Mouse (Mus musculus) lung, embryonic 14.5 days (tissue): ENCODE measurements around the gene Rfx8. TPM values are rescaled to one million over a fixed set of nuclear protein-coding genes. Genes with fewer than 3 reads are reported as not detected.
"Not testable (repeated sequence)": the region's sequence is repeated elsewhere in the genome, so short reads cannot be mapped to it uniquely, and the experiment has no call there.

Experiments used
- ATAC-seq: fragments of 200-750 bp; cut with Nextera tagmentation; 2 replicates; pipeline ENCODE4 v1.8.0; 2017; ENCODE audit warnings: mild to moderate bottlenecking, moderate TSS enrichment, moderate library complexity; ENCODE audit not compliant: insufficient read depth
- DNase-seq: peaks from one replicate; pipeline ENCODE4 v3.0.0-alpha.2; 2015
- H3K27ac ChIP-seq: fragments of 300-500 bp; sonication (generic); 2 replicates; pipeline ENCODE4 v1.5.1; 2014; ENCODE audit warnings: low read depth, mild to moderate bottlenecking, moderate library complexity
- H3K27me3 ChIP-seq: fragments of 300-500 bp; sonication (generic); 2 replicates; pipeline ENCODE4 v1.6.1; 2014; ENCODE audit warnings: low read length, control low read depth; ENCODE audit not compliant: insufficient read depth
- H3K36me3 ChIP-seq: fragments of 300-500 bp; sonication (generic); 2 replicates; pipeline ENCODE4 v1.6.1; 2014; ENCODE audit warnings: control low read depth; ENCODE audit not compliant: insufficient read depth
- H3K4me1 ChIP-seq: fragments of 300-500 bp; sonication (generic); 2 replicates; pipeline ENCODE4 v1.6.1; 2014; ENCODE audit warnings: antibody characterized with exemption, control low read depth; ENCODE audit not compliant: insufficient read depth
- H3K4me2 ChIP-seq: fragments of 300-500 bp; sonication (generic); 2 replicates; pipeline ENCODE4 v1.6.1; 2014; ENCODE audit warnings: mild to moderate bottlenecking
- H3K4me3 ChIP-seq: fragments of 300-500 bp; sonication (generic); 2 replicates; pipeline ENCODE4 v1.5.1; 2014; ENCODE audit warnings: low read depth, low read length
- H3K9ac ChIP-seq: fragments of 300-500 bp; sonication (generic); 2 replicates; pipeline ENCODE4 v1.6.1; 2014
- H3K9me3 ChIP-seq: fragments of 300-500 bp; sonication (generic); 2 replicates; pipeline ENCODE4 v1.6.1; 2016; ENCODE audit warnings: low read depth, low read length, control low read depth
- CTCF ChIP-seq: IDR thresholded peaks from 2 replicates; pipeline ENCODE4 v1.5.1; 2016; ENCODE audit warnings: antibody characterized with exemption, low read depth
- WGBS: fragments of 180-500 bp; shearing (Covaris S2); extraction: QIAGEN DNeasy Blood & Tissue Kit; methylation state at CpG from one replicate; pipeline ENCODE4 v1.1.7; 2014; 5-methylcytosine and 5-hydroxymethylcytosine counted together
- polyA plus RNA-seq: library from polyadenylated mRNA; unstranded; fragments of >200 nt; fragmentation: Nextera tagmentation; extraction: Ambion mirVana; gene quantifications from 2 replicates; pipeline ENCODE4 v1.2.1, GENCODE M21; 2014

Rfx8 gene
- polyA plus RNA-seq, 1 experiment from 2014 or later, result 0.24 TPM

DNA sequence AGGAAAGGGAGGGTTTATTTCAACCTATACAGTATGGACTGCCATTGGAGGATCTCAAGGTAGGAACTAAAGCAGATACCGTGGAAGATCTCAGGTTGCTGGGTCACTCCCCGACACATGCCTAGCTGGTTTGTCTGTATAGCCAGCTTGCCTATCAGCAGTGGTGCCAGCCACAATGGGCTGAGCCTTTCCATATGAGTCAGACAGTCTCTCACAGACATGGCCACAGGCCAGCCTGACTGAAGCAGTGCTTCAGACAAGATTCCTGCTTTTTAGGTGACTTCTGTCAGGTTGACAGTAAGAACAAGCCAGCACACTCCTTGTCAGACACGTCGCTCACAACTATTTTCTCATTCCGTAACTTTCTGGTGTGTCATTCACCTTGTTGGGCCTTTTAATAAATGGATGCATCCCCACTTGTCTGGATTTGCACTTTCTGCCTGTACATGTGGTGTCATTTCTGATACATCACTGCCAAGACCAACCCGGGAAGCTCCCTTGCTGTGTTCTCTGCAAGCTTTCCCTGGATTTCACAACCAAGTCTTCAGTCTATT lies 63.7 kb downstream of the Rfx8 start:
- no peak for DNase-seq
- H3K27ac ChIP-seq, result no peak overlapping the region
- no peaks in the 10 kb centered on the region for H3K36me3 ChIP-seq
- no peaks in the 10 kb centered on the region for H3K9me3 ChIP-seq
- TF ChIP-seq CTCF, result no peak
- ATAC-seq, result no peak
- H3K4me3 ChIP-seq, result no peak overlapping the region
- 0 out of 2 replicates have a peak, but pooled peaks cover 6% of the 10 kb centered on the region for H3K27me3 ChIP-seq
- H3K4me2 ChIP-seq, result no peak overlapping the region
- no peak overlapping the region for H3K9ac ChIP-seq
- no peaks in the 10 kb centered on the region for H3K4me1 ChIP-seq
- 70% methylated on average over 6 of the region's 6 CpGs for WGBS

DNA sequence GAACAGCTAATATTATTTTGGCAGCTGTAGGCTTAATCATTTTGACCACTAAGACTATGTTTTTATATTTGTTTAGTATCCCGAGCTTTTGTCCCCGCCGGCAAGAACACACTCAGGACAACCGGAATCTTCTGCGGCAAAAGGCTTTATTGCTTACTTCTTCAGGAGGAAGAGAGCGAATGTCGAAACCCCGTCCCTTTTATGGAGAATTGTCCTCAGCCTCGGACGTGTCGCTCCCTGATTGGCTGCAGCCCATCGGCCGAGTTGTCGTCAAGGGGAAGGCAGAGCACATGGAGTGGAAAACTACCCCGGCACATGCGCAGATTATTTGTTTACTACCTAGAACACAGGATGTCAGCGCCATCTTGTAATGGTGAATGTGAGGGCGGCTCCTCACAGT lies 65.9 kb downstream of the Rfx8 start:
- DNase-seq, H3K4me3 ChIP-seq, H3K4me2 ChIP-seq, H3K4me1 ChIP-seq, H3K9ac ChIP-seq, ATAC-seq, H3K27ac ChIP-seq, H3K36me3 ChIP-seq, H3K9me3 ChIP-seq: not testable (repeated sequence)
- WGBS, result 82% methylated on average over 18 of the region's 18 CpGs
- H3K27me3 ChIP-seq, result peaks cover 28% of the 10 kb centered on the region

DNA sequence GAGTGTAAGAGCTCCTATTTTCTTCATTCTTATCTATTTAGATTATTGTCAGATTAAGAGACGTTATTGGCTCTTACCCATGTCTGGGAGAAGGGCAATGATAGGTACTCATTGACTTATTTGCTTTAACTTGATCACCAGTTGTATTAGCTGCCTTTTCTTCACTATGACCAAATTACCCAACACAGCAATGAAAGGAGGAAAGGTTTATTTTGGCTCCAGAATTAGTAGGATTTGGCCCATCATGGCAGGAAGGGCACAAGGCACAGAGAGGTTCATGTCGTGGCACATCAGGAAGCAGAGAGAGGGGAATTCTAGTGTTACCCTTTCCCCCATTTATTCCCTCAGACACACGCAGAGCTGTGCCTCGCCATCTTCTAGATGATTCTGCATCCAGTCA lies 67.8 kb downstream of the Rfx8 start:
- Histone ChIP-seq H3K27me3 (peaks cover 41% of the 10 kb centered on the region), H3K27ac (no peak overlapping the region), H3K36me3 (no peaks in the 10 kb centered on the region), H3K9me3 (no peaks in the 10 kb centered on the region), H3K4me1 (peaks cover 3% of the 10 kb centered on the region; the same call in 1 of the 2 replicates), H3K9ac (no peak overlapping the region), H3K4me3 (no peak overlapping the region), H3K4me2 (no peak overlapping the region)
- DNase-seq (no peak), ATAC-seq (no peak)
- no peak for TF ChIP-seq CTCF
- 68% methylated on average over 4 of the region's 4 CpGs for WGBS

DNA sequence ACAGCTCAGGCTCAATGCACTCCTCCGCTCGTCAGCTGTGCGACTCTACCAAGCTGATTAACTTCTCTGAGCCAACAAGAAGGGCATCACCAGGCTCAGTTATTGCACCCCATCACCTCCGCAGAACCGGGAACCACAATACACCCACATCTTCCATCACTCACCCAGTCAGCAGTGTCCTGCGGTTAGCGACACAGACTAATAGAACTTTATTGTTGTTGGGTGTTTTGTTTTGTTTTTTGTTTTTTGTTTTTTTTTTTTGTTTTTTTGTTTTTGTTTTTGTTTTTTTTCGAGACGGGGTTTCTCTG lies 69.6 kb downstream of the Rfx8 start, which contains the start of gene Creg2:
Gene Creg2, minus strand, starts transcription at position 234 of the 308 bp plus-strand sequence.
- Histone ChIP-seq H3K27me3 (peaks cover 41% of the 10 kb centered on the region), H3K9ac (peak within 1 kb of the TSS; percentile 29; the same call in 1 of the 2 replicates), H3K27ac (no peak within 1 kb of the TSS), H3K9me3 (no peaks in the 10 kb centered on the region), H3K4me2 (peak within 1 kb of the TSS; percentile 94), H3K36me3 (no peaks in the 10 kb centered on the region), H3K4me1 (peaks cover 3% of the 10 kb centered on the region; the same call in 1 of the 2 replicates), H3K4me3 (peak within 1 kb of the TSS; percentile 44)
- DNase-seq, result no peak
- no peak for TF ChIP-seq CTCF
- WGBS, result 38% methylated on average over 9 of the region's 9 CpGs
- peak; percentile 57; the same call in 1 of the 2 replicates for ATAC-seq

DNA sequence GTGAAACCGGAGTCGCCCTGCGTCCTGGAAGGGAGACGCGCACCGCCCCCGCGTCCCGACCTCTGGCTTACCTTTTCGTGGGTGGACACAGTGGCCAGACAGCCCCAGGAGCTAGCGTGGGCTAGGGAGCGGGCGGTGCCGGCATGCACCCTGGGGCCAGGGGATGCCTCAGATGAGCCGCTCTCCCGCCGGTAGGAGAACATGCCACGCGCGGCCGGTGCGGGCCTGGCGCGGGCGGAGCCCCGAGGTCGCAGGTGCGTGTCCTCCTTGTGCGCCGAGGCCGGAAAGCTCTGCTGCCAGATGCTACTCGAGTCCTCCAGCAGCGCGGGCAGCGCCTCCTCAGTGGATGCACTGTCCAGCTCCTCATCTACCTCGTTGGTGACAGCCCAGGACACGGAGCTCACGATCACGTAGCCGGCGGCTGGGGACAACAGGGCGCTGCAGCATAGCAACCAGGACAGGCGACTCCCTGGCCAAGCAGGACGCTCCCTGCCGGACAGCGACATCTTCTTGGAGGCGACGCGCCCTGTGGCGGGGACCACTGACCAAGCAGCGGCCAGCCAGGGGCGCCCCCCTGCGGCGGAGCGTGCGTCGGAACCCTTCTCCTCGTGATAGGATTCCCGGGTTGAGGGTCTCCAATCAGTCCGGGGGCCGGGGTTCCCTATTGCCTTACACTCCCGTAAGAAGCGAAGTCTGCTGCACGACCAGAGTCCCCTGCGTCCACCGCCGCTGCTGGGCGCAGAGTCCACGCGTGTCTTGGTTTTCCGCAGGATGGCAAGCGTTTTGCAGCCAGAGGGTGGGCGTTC lies 70.2 kb downstream of the Rfx8 start:
- H3K4me2 ChIP-seq, result peak overlapping the region; percentile 94
- ATAC-seq, result peak; percentile 79
- H3K9ac ChIP-seq, result peak overlapping the region; percentile 29; the same call in 1 of the 2 replicates
- peaks cover 3% of the 10 kb centered on the region; the same call in 1 of the 2 replicates for H3K4me1 ChIP-seq
- H3K9me3 ChIP-seq, result no peaks in the 10 kb centered on the region
- no peaks in the 10 kb centered on the region for H3K36me3 ChIP-seq
- peak; percentile 85 for DNase-seq
- peaks cover 41% of the 10 kb centered on the region for H3K27me3 ChIP-seq
- H3K27ac ChIP-seq, result no peak overlapping the region
- peak overlapping the region; percentile 44 for H3K4me3 ChIP-seq
- WGBS, result under 1% methylated on average over 73 of the region's 73 CpGs
- TF ChIP-seq CTCF, result peak; percentile 73

DNA sequence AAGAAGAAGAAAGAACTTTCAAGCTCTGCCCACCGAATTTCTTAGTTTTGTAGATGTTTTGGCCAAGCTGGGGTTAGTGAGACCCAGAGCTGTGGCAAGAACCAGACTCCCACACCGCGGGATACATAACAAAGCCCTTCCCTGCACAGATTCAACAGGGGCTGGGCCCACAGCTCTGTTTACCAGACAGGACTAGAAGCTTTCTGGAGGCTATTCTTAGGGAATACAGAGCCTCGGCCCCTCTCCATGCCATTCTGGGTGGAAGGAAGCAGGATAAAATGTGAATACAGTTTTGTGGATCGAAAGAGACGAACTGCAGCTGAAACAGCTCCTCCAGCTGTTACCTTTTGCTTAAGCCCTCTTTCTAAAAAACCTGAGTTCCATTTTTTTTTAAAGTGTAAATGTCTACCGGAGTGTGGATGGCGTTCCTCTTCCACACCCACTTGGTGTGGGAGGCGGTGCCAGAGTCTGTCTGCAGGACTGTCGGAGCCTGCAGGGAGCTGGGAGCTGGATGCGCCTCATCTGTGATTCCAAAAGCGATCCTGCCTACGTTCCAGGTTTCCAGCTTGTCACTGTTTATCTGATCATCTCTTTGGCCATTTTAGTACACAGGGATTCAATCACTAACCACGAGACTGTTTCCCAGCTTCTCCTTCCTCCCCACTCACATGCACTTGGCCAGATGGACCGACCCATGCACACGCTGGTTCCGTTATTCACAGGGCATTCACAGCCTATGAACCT lies 70.9 kb downstream of the Rfx8 start:
- DNase-seq, result peak; percentile 25

DNA sequence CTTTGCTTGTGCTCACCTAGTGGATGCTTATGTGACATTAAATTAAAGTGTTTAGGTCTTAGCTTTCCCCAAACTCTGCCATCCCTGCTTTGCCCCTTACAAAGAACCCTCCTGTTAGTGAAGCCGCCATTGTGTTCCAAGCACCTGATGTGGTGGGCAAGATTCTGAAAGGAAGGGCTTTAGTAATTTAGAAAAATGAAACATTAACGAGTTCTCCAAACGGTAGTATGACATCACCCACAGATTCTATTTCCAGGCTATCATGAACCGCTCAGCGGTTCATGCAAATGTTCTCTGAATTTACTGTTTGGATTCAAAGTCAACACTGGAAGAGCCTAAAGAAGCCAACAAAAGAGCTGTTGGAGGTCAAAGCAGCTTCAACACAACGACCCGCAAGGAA lies 72.2 kb downstream of the Rfx8 start:
- no peak for ATAC-seq
- Histone ChIP-seq H3K27ac (no peak overlapping the region), H3K9ac (no peak overlapping the region), H3K4me3 (no peak overlapping the region), H3K27me3 (peaks cover 41% of the 10 kb centered on the region), H3K4me2 (no peak overlapping the region), H3K36me3 (no peaks in the 10 kb centered on the region), H3K4me1 (peaks cover 3% of the 10 kb centered on the region; the same call in 1 of the 2 replicates), H3K9me3 (no peaks in the 10 kb centered on the region)
- no peak for DNase-seq
- no peak for TF ChIP-seq CTCF
- 75% methylated on average over 7 of the region's 7 CpGs for WGBS

More for the DNA sequence above, 70.9 kb downstream of the Rfx8 start:
- WGBS, result 16% methylated on average over 17 of the region's 17 CpGs
- Histone ChIP-seq H3K36me3 (no peaks in the 10 kb centered on the region), H3K4me3 (peak overlapping the region; percentile 44), H3K27me3 (peaks cover 41% of the 10 kb centered on the region), H3K27ac (no peak overlapping the region), H3K4me2 (peak overlapping the region; percentile 94), H3K4me1 (peaks cover 3% of the 10 kb centered on the region; the same call in 1 of the 2 replicates), H3K9ac (0 out of 2 replicates have a peak overlapping the region, but pooled peaks have one; percentile 29), H3K9me3 (no peaks in the 10 kb centered on the region)
- ATAC-seq, result no peak; the same call in 1 of the 2 replicates
- TF ChIP-seq CTCF, result no peak
